Comparison of ENCODE assay signal across 11 mouse cellular contexts in the genomic region with DNA sequence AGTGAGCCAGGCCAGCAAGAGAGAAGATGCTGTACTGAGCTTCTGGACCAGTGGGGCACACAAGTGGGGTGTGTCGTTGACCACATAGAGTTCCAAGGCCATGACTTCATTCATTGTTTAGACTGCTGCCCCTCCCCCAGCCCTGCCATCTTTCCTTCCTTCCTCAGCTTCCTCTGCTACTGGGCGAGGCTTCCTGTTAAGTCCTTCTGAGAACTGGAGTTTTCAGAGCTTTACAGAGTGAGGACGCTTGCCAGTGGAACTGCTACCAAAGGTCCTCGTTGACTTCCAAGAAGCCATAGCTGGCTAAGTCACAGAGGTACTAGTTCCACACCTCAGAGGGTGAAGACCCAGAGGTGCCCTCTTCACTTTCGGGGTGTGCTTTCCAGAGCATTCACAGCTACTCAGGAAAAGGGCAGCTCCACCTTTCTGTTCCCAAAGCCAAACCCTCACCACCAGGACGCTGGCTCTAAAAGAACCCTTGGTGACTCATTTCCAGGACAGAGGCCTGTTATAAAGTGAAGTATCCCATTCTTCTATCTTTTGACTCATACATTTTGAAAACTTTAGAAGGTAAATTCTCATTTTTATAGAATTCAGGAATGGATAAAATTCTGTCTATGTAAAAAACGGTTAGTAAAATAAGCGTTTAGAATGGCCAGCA. TPM values are rescaled to one million over a fixed set of nuclear protein-coding genes. Genes with fewer than 3 reads are reported as not detected.
A peak's percentile ranks its signal among the peaks of the same experiment; 100 is the strongest.
DNase-seq lines count a peak whose midpoint lies in the region; ATAC-seq and TF ChIP-seq lines count a peak whose summit lies in the region.
"Had no signal": no experiment of that assay in that cellular context is flagged by ENCODE, and none has a peak within 500 bp of the region (broad histone marks: within the 10 kb centered on the region; RNA-seq: fewer than 3 reads in every experiment).

No protein-coding gene starts in this region.

- H3K4me2 ChIP-seq in liver, embryonic 16.5 days (ENCODE audit: low read depth, low read length) = no peak overlapping the region
- no peak overlapping the region for H3K4me2 ChIP-seq in forebrain, embryonic 14.5 days (ENCODE audit: low read length)
- H3K4me2 ChIP-seq: embryonic facial prominence, embryonic 12.5 days; limb, embryonic 12.5 days had no signal

- no peaks in the 10 kb centered on the region for H3K36me3 ChIP-seq in thymus, adult 2 months (ENCODE audit: control insufficient read depth, insufficient read depth, low read length)
- H3K36me3 ChIP-seq in liver, embryonic 16.5 days (ENCODE audit: control insufficient read depth, insufficient read depth) = no peaks in the 10 kb centered on the region
- no peaks in the 10 kb centered on the region for H3K36me3 ChIP-seq in forebrain, embryonic 14.5 days (ENCODE audit: control insufficient read depth, insufficient read depth, low read length)
- H3K36me3 ChIP-seq: embryonic facial prominence, embryonic 12.5 days; G1E; limb, embryonic 12.5 days had no signal

- WGBS in thymus, adult 2 months = 63% methylated on average over 8 of the region's 8 CpGs
- WGBS in liver, embryonic 16.5 days (ENCODE audit: insufficient replicate concordance) = 35% methylated on average over 8 of the region's 8 CpGs
- WGBS in forebrain, embryonic 14.5 days = 90% methylated on average over 8 of the region's 8 CpGs

- no peaks in the 10 kb centered on the region for H3K27me3 ChIP-seq in thymus, adult 2 months (ENCODE audit: control insufficient read depth, insufficient read depth, low read length)
- H3K27me3 ChIP-seq in liver, embryonic 16.5 days (ENCODE audit: control insufficient read depth, insufficient read depth, low read depth, low read length) = no peaks in the 10 kb centered on the region
- H3K27me3 ChIP-seq in forebrain, embryonic 14.5 days (replicated peaks; ENCODE audit: control insufficient read depth, insufficient read depth, low read length) = no peaks in the 10 kb centered on the region
- H3K27me3 ChIP-seq: embryonic facial prominence, embryonic 12.5 days; limb, embryonic 12.5 days had no signal

- no peak overlapping the region for H3K9ac ChIP-seq in liver, embryonic 16.5 days (ENCODE audit: low read depth, low read length)
- no peak overlapping the region for H3K9ac ChIP-seq in forebrain, embryonic 14.5 days (ENCODE audit: low read length)
- H3K9ac ChIP-seq: embryonic facial prominence, embryonic 12.5 days; limb, embryonic 12.5 days had no signal

- H3K27ac ChIP-seq in thymus, adult 2 months (ENCODE audit: control insufficient read depth, insufficient read depth, low read length) = no peak overlapping the region
- H3K27ac ChIP-seq in liver, embryonic 16.5 days (ENCODE audit: low read length) = no peak overlapping the region
- H3K27ac ChIP-seq in forebrain, embryonic 14.5 days (ENCODE audit: low read depth, low read length) = no peak overlapping the region
- H3K27ac ChIP-seq: embryonic facial prominence, embryonic 12.5 days; limb, embryonic 12.5 days had no signal

- peak; percentile 41; the same call in 1 of the 2 replicates for ATAC-seq in liver, embryonic 16.5 days (ENCODE audit: low read depth)
- ATAC-seq in forebrain, embryonic 14.5 days = no peak

- TF ChIP-seq CTCF in thymus, adult 2 months (IDR thresholded peaks at IDR 0.05; ENCODE audit: borderline replicate concordance, control insufficient read depth, extremely low read depth, insufficient read depth, low read length, poor library complexity) = no peak

- intact Hi-C loops in heart, postnatal 25 days (cut with DNase I) = loop anchor here (2.0 to 5.0 kb wide), 2 partner anchors 22 to 149 kb away; no protein-coding TSS in a partner anchor

- DNase-seq in thymus, postnatal 4 days = peak; percentile 19
- no peak for DNase-seq in thymus, adult 2 months
- DNase-seq in heart, postnatal 25 days (ENCODE audit: low spot score) = peak; percentile 63
- no peak for DNase-seq in thymus, postnatal 36 days
- no peak for DNase-seq in urinary bladder, adult 18-20 months (ENCODE audit: low spot score in 2 of 2)
- no peak for DNase-seq in frontal cortex, postnatal 36 days (ENCODE audit: low spot score in 2 of 2)
- DNase-seq in forebrain, embryonic 14.5 days (ENCODE audit: low spot score) = no peak

- H3K9me3 ChIP-seq in liver, embryonic 16.5 days (replicated peaks; ENCODE audit: control insufficient read depth, low read length) = no peaks in the 10 kb centered on the region
- H3K9me3 ChIP-seq in forebrain, embryonic 14.5 days (replicated peaks; ENCODE audit: control insufficient read depth, low read length) = no peaks in the 10 kb centered on the region
- H3K9me3 ChIP-seq: embryonic facial prominence, embryonic 12.5 days; G1E; limb, embryonic 12.5 days had no signal

- TF ChIP-seq POLR2A in thymus, adult 2 months (IDR thresholded peaks at IDR 0.05; ENCODE audit: control insufficient read depth, extremely low read depth, insufficient read depth, low read length, poor library complexity) = no peak

- H3K4me3 ChIP-seq in thymus, adult 2 months (ENCODE audit: control insufficient read depth, insufficient read depth, low read length) = no peak overlapping the region
- no peak overlapping the region for H3K4me3 ChIP-seq in liver, embryonic 16.5 days (ENCODE audit: low read depth, low read length)
- H3K4me3 ChIP-seq in forebrain, embryonic 14.5 days (ENCODE audit: low read depth, low read length) = no peak overlapping the region
- H3K4me3 ChIP-seq: embryonic facial prominence, embryonic 12.5 days; limb, embryonic 12.5 days had no signal

- H3K4me1 ChIP-seq in thymus, adult 2 months (replicated peaks; ENCODE audit: control insufficient read depth, insufficient read depth, low read length) = peaks cover 5% of the 10 kb centered on the region
- no peaks in the 10 kb centered on the region for H3K4me1 ChIP-seq in liver, embryonic 16.5 days (ENCODE audit: control insufficient read depth, low read depth, low read length)
- peaks cover 9% of the 10 kb centered on the region for H3K4me1 ChIP-seq in forebrain, embryonic 14.5 days (ENCODE audit: control insufficient read depth, insufficient read depth, low read length)
- H3K4me1 ChIP-seq: embryonic facial prominence, embryonic 12.5 days had no signal

RNA-seq across cellular contexts. Expression of gene Stim2, which starts 49.6 kb away (rescaled TPM):
- polyA plus RNA-seq in thymus, adult 2 months (2012; rRNA removed) = 39.0 and 41.2 TPM in 2 replicates
- total RNA-seq in heart, postnatal 25 days (2021) = 10 to 100 TPM; 12.4 to 16.6 TPM
- polyA plus RNA-seq in liver, embryonic 16.5 days (2015; fragmentation: Nextera tagmentation; extraction: Ambion mirVana) = 3.0 and 4.4 TPM in 2 replicates
- polyA plus RNA-seq in forebrain, embryonic 14.5 days (2014; fragmentation: Nextera tagmentation; extraction: Ambion mirVana) = 21.0 and 23.6 TPM in 2 replicates

Comparison
In these comparisons a context has a peak if more than half of its experiments do, and no peak if none do; other contexts are left out.
1. DNase-seq: peak in thymus, postnatal 4 days (single experiment) and heart, postnatal 25 days (single experiment); none in thymus, adult 2 months (single experiment), thymus, postnatal 36 days (0 of 2), urinary bladder, adult 18-20 months (0 of 2), frontal cortex, postnatal 36 days (0 of 2) and forebrain, embryonic 14.5 days (single experiment).